Mouse (Mus musculus) hindbrain, embryonic 13.5 days (tissue): ENCODE data around the gene Serpinf2. TPM values are rescaled to one million over a fixed set of nuclear protein-coding genes. Genes with fewer than 3 reads are reported as not detected.

ENCODE experiments used
- ATAC-seq: fragments of 200-750 bp; cut with Nextera tagmentation; 2 replicates; pipeline ENCODE4 v1.8.0; 2017; ENCODE audit warnings: moderate TSS enrichment; ENCODE audit not compliant: low FRiP score
- H3K27ac ChIP-seq: fragments of 300-500 bp; sonication (generic); 2 replicates; pipeline ENCODE4 v1.5.1; 2015; ENCODE audit warnings: inconsistent platforms, mild to moderate bottlenecking, moderate library complexity
- H3K27me3 ChIP-seq: fragments of 300-500 bp; sonication (generic); 2 replicates; pipeline ENCODE4 v1.6.1; 2015; ENCODE audit warnings: mild to moderate bottlenecking, inconsistent platforms
- H3K36me3 ChIP-seq: fragments of 300-500 bp; sonication (generic); 2 replicates; pipeline ENCODE4 v1.6.1; 2015; ENCODE audit warnings: mild to moderate bottlenecking, inconsistent platforms
- H3K4me1 ChIP-seq: fragments of 300-500 bp; sonication (generic); replicated peaks from 2 replicates; pipeline ENCODE4 v1.6.1; 2015; ENCODE audit warnings: inconsistent platforms
- H3K4me2 ChIP-seq: fragments of 300-500 bp; sonication (generic); 2 replicates; pipeline ENCODE4 v1.6.1; 2015; ENCODE audit warnings: inconsistent platforms, mild to moderate bottlenecking, moderate library complexity
- H3K4me3 ChIP-seq: fragments of 300-500 bp; sonication (generic); 2 replicates; pipeline ENCODE4 v1.5.1; 2015; ENCODE audit warnings: mild to moderate bottlenecking, inconsistent platforms
- H3K9ac ChIP-seq: fragments of 300-500 bp; sonication (generic); 2 replicates; pipeline ENCODE4 v1.6.1; 2015; ENCODE audit warnings: mild to moderate bottlenecking, inconsistent platforms
- H3K9me3 ChIP-seq: fragments of 300-500 bp; sonication (generic); 2 replicates; pipeline ENCODE4 v1.6.1; 2016; ENCODE audit warnings: inconsistent platforms
- WGBS: fragments of 180-500 bp; shearing (Covaris S2); methylation state at CpG from one replicate; pipeline ENCODE4 v1.1.7; 2015; 5-methylcytosine and 5-hydroxymethylcytosine counted together
- polyA plus RNA-seq: library from polyadenylated mRNA; unstranded; fragments of >200 nt; fragmentation: Nextera tagmentation; extraction: Ambion mirVana; gene quantifications from 2 replicates; pipeline ENCODE4 v1.2.1, GENCODE M21; 2015

Serpinf2 gene
- polyA plus RNA-seq, 1 experiment from 2014 or later, result not detected

- no peak for ATAC-seq
- H3K36me3 ChIP-seq, result no peaks in the 10 kb centered on the region
- H3K9me3 ChIP-seq, result no peaks in the 10 kb centered on the region
- H3K4me2 ChIP-seq, result peak within 1 kb of the TSS; percentile 27; the same call in 1 of the 2 replicates
- peaks cover 10% of the 10 kb centered on the region; the same call in 1 of the 2 replicates for H3K4me1 ChIP-seq
- 40% methylated on average over 10 of the region's 10 CpGs for WGBS
- no peaks in the 10 kb centered on the region for H3K27me3 ChIP-seq
- peak within 1 kb of the TSS; percentile 29; the same call in 1 of the 2 replicates for H3K9ac ChIP-seq
- no peak within 1 kb of the TSS for H3K27ac ChIP-seq
- peak within 1 kb of the TSS; percentile 20; the same call in 1 of the 2 replicates for H3K4me3 ChIP-seq
Observed at GRCm38 (mm10) chr11:75422013-75422792, 17.2 kb downstream of the Serpinf2 start, which contains the start of gene Serpinf1. Gene Serpinf1, minus strand, starts transcription at chr11:75422701.

- Histone ChIP-seq H3K27ac (no peak overlapping the region), H3K4me3 (peak overlapping the region; percentile 20; the same call in 1 of the 2 replicates), H3K9ac (peak overlapping the region; percentile 29; the same call in 1 of the 2 replicates)
Observed at GRCm38 (mm10) chr11:75421375-75422012, 17.9 kb downstream of the Serpinf2 start.

GRCm38 (mm10) chr11:75420810-75421374 lies 18.5 kb downstream of the Serpinf2 start:
- Histone ChIP-seq H3K9me3 (no peaks in the 10 kb centered on the region), H3K4me3 (no peak overlapping the region), H3K36me3 (no peaks in the 10 kb centered on the region), H3K9ac (peak overlapping the region; percentile 19; the same call in 1 of the 2 replicates), H3K4me1 (peaks cover 10% of the 10 kb centered on the region; the same call in 1 of the 2 replicates), H3K27ac (no peak overlapping the region), H3K27me3 (no peaks in the 10 kb centered on the region), H3K4me2 (peak overlapping the region; percentile 27; the same call in 1 of the 2 replicates)
- ATAC-seq, result no peak
- WGBS, result 66% methylated on average over 5 of the region's 5 CpGs

More at GRCm38 (mm10) chr11:75421375-75422012, 17.9 kb downstream of the Serpinf2 start:
- H3K9me3 ChIP-seq, result no peaks in the 10 kb centered on the region
- no peak for ATAC-seq
- H3K4me1 ChIP-seq, result peaks cover 10% of the 10 kb centered on the region; the same call in 1 of the 2 replicates
- no peaks in the 10 kb centered on the region for H3K27me3 ChIP-seq
- H3K36me3 ChIP-seq, result no peaks in the 10 kb centered on the region
- 31% methylated on average over 6 of the region's 6 CpGs for WGBS
- H3K4me2 ChIP-seq, result peak overlapping the region; percentile 27; the same call in 1 of the 2 replicates

GRCm38 (mm10) chr11:75420037-75420436 lies 19.4 kb downstream of the Serpinf2 start:
- no peak for ATAC-seq
- Histone ChIP-seq H3K9me3 (no peaks in the 10 kb centered on the region), H3K4me1 (peaks cover 10% of the 10 kb centered on the region; the same call in 1 of the 2 replicates), H3K36me3 (no peaks in the 10 kb centered on the region), H3K9ac (no peak overlapping the region), H3K4me3 (no peak overlapping the region), H3K27me3 (no peaks in the 10 kb centered on the region), H3K27ac (no peak overlapping the region), H3K4me2 (no peak overlapping the region)
- WGBS, result 84% methylated on average over 7 of the region's 7 CpGs

- Histone ChIP-seq H3K9ac (no peak overlapping the region), H3K9me3 (no peaks in the 10 kb centered on the region), H3K27me3 (no peaks in the 10 kb centered on the region), H3K4me1 (peaks cover 3% of the 10 kb centered on the region; the same call in 1 of the 2 replicates), H3K27ac (no peak overlapping the region), H3K4me3 (no peak overlapping the region), H3K36me3 (no peaks in the 10 kb centered on the region), H3K4me2 (no peak overlapping the region)
- no peak for ATAC-seq
- 91% methylated on average over 13 of the region's 13 CpGs for WGBS
Observed at GRCm38 (mm10) chr11:75415994-75416393, 23.4 kb downstream of the Serpinf2 start.

GRCm38 (mm10) chr11:75415096-75415495 lies 24.3 kb downstream of the Serpinf2 start:
- no peak overlapping the region for H3K9ac ChIP-seq
- H3K4me3 ChIP-seq, result no peak overlapping the region
- H3K36me3 ChIP-seq, result no peaks in the 10 kb centered on the region
- 51% methylated on average over 7 of the region's 7 CpGs for WGBS
- no peaks in the 10 kb centered on the region for H3K27me3 ChIP-seq
- no peaks in the 10 kb centered on the region for H3K9me3 ChIP-seq
- H3K4me1 ChIP-seq, result peaks cover 3% of the 10 kb centered on the region; the same call in 1 of the 2 replicates
- ATAC-seq, result no peak
- H3K27ac ChIP-seq, result no peak overlapping the region
- no peak overlapping the region for H3K4me2 ChIP-seq

GRCm38 (mm10) chr11:75410591-75410990 lies 28.8 kb downstream of the Serpinf2 start:
- Histone ChIP-seq H3K4me1 (peaks cover 3% of the 10 kb centered on the region; the same call in 1 of the 2 replicates), H3K4me2 (no peak overlapping the region), H3K9me3 (no peaks in the 10 kb centered on the region), H3K36me3 (no peaks in the 10 kb centered on the region; the same call in 1 of the 2 replicates), H3K9ac (no peak overlapping the region), H3K27me3 (no peaks in the 10 kb centered on the region), H3K4me3 (no peak overlapping the region), H3K27ac (no peak overlapping the region)
- WGBS, result 93% methylated on average over 7 of the region's 7 CpGs
- ATAC-seq, result no peak

- 0 out of 2 replicates have a peak, but pooled peaks cover 3% of the 10 kb centered on the region for H3K4me1 ChIP-seq
- H3K9ac ChIP-seq, result no peak overlapping the region
- no peak overlapping the region for H3K4me3 ChIP-seq
- WGBS, result 81% methylated on average over 17 of the region's 17 CpGs
- 0 out of 2 replicates have a peak overlapping the region, but pooled peaks have one; percentile 35 for H3K27ac ChIP-seq
- no peak for ATAC-seq
- H3K36me3 ChIP-seq, result no peaks in the 10 kb centered on the region; the same call in 1 of the 2 replicates
- no peaks in the 10 kb centered on the region for H3K27me3 ChIP-seq
- no peaks in the 10 kb centered on the region for H3K9me3 ChIP-seq
- no peak overlapping the region for H3K4me2 ChIP-seq
Observed at GRCm38 (mm10) chr11:75409679-75410575, 29.5 kb downstream of the Serpinf2 start.

GRCm38 (mm10) chr11:75406865-75407264 lies 32.5 kb downstream of the Serpinf2 start:
- H3K9ac ChIP-seq, result no peak overlapping the region
- H3K27me3 ChIP-seq, result no peaks in the 10 kb centered on the region
- ATAC-seq, result no peak
- 41% methylated on average over 3 of the region's 3 CpGs for WGBS
- H3K4me1 ChIP-seq, result peaks cover 6% of the 10 kb centered on the region; the same call in 1 of the 2 replicates
- no peaks in the 10 kb centered on the region for H3K9me3 ChIP-seq
- no peak overlapping the region for H3K27ac ChIP-seq
- no peak overlapping the region for H3K4me2 ChIP-seq
- no peaks in the 10 kb centered on the region; the same call in 1 of the 2 replicates for H3K36me3 ChIP-seq
- H3K4me3 ChIP-seq, result no peak overlapping the region

- WGBS, result 80% methylated on average over 4 of the region's 4 CpGs
- Histone ChIP-seq H3K36me3 (peaks cover under 1% of the 10 kb centered on the region; the same call in 1 of the 2 replicates), H3K27me3 (no peaks in the 10 kb centered on the region), H3K4me2 (no peak overlapping the region), H3K9ac (no peak overlapping the region), H3K27ac (no peak overlapping the region), H3K9me3 (no peaks in the 10 kb centered on the region), H3K4me3 (no peak overlapping the region), H3K4me1 (peaks cover 3% of the 10 kb centered on the region; the same call in 1 of the 2 replicates)
- ATAC-seq, result no peak
Observed at GRCm38 (mm10) chr11:75406104-75406503, 33.3 kb downstream of the Serpinf2 start.

- no peak overlapping the region for H3K4me2 ChIP-seq
- no peak overlapping the region for H3K9ac ChIP-seq
- H3K27me3 ChIP-seq, result no peaks in the 10 kb centered on the region
- H3K27ac ChIP-seq, result no peak overlapping the region
- ATAC-seq, result no peak
- peaks cover 4% of the 10 kb centered on the region; the same call in 1 of the 2 replicates for H3K36me3 ChIP-seq
- H3K4me3 ChIP-seq, result no peak overlapping the region
- WGBS, result 93% methylated on average over 6 of the region's 6 CpGs
- H3K4me1 ChIP-seq, result peaks cover 5% of the 10 kb centered on the region; the same call in 1 of the 2 replicates
- no peaks in the 10 kb centered on the region for H3K9me3 ChIP-seq
Observed at GRCm38 (mm10) chr11:75404801-75405200, 34.6 kb downstream of the Serpinf2 start.
